Mouse (Mus musculus) layer of hippocampus, postnatal 10 days (tissue): Measurements from ENCODE around the gene Ankrd33b. TPM values are rescaled to one million over a fixed set of nuclear protein-coding genes. Genes with fewer than 3 reads are reported as not detected.

ENCODE experiments used
- DNase-seq, 2 experiments: peaks; one replicate each; pipeline ENCODE4 v3.0.0; 2021; ENCODE audit warnings: low spot score in 2 of 2
- total RNA-seq, 2 experiments: library from RNA; stranded (reverse); gene quantifications; 2 replicates each; pipeline ENCODE4 v1.2.3; 2021

Ankrd33b gene
- total RNA-seq, 2 experiments from 2014 or later, result 13.6 to 13.9 TPM

- no peak for DNase-seq
Observed at GRCm38 (mm10) chr15:31244696-31245445, 122.7 kb downstream of the Ankrd33b start.

- DNase-seq, result no peak
Observed at GRCm38 (mm10) chr15:31243260-31243659, 124.3 kb downstream of the Ankrd33b start.

Other genes starting within 250 kb of the Ankrd33b start
- gene Dap, start 143.4 kb downstream of the Ankrd33b start, total RNA-seq, result 10 to 100 TPM; 17.2 to 21.4 TPM
- 1 to 10 TPM in 1 of 2 experiments, under 1 TPM in 1; 0.85 to 1.6 TPM for gene Ropn1l, start 86.0 kb upstream of the Ankrd33b start, total RNA-seq
- gene March6, start 163.3 kb upstream of the Ankrd33b start, total RNA-seq, result 100 to 1,000 TPM; 199 to 221 TPM
- 10 to 100 TPM; 15.2 to 16.3 TPM for gene Cmbl, start 197.7 kb upstream of the Ankrd33b start, total RNA-seq
- 100 to 1,000 TPM; 250 to 267 TPM for gene Cct5, start 234.1 kb upstream of the Ankrd33b start, total RNA-seq
- gene Fam173b, start 234.1 kb upstream of the Ankrd33b start, total RNA-seq, result 10 to 100 TPM; 10.0 to 11.9 TPM